Mouse (Mus musculus) cortical plate, adult 2 months (tissue): ENCODE measurements at regions not wholly inside any gene's neighbourhood (a gene's known extent, or its start where the extent isn't known, plus 50 kb on each side); places are given as distances from the start of the nearest gene placed in this dataset.

Source experiments
- CTCF ChIP-seq: fragments of 200-500 bp; IDR thresholded peaks from 2 replicates; pipeline ENCODE4 v1.5.1; 2011; ENCODE audit warnings: mild to moderate bottlenecking, control low read depth, low read length; ENCODE audit not compliant: insufficient read depth; ENCODE audit errors: extremely low read depth
- POLR2A ChIP-seq: fragments of 200-500 bp; IDR thresholded peaks from 2 replicates; pipeline ENCODE4 v1.6.1; 2011; ENCODE audit warnings: mild to moderate bottlenecking, low read length, control low read depth; ENCODE audit not compliant: insufficient read depth; ENCODE audit errors: extremely low read depth

GRCm38 (mm10) chr14:15660886-15661285, 222.1 kb upstream of the Lrrc3b start:
- TF ChIP-seq CTCF (no peak), POLR2A (no peak)
